Mouse (Mus musculus) layer of hippocampus, postnatal 36 days (tissue): ENCODE results near the gene Hk1. TPM values are rescaled to one million over a fixed set of nuclear protein-coding genes. Genes with fewer than 3 reads are reported as not detected.

Experiments
- DNase-seq, 2 experiments: peaks; one replicate each; pipeline ENCODE4 v3.0.0; 2022
- total RNA-seq, 2 experiments: library from RNA; stranded (reverse); gene quantifications; 2 replicates each; pipeline ENCODE4 v1.2.3; 2021

Hk1 gene
- total RNA-seq = 100 to 1,000 TPM; 287 to 297 TPM

DNA sequence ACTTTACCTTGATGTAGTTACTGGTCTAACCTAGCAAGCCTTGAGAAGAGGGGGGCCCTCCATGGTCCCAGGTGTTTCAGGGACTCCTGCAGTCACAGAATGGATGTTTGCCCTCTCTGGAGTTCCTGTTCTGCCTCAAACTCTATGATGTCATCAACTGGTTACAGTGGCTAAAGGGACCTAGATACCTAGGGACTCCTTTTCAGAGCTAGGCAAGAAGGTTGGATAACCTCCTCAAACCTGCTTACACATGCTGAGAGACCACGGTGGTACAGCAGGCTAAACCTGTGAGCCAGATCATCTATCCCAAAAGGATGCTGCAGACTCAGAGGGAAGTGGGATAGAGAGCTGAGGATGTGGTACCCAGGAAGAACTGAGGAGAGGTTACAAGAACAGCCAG is at the start of gene Hk1:
Hk1 (minus strand) TSS at position 101 of the 400 bp plus-strand sequence.
- no peak for DNase-seq

GRCm38 (mm10) chr10:62425081-62425871 is 45.6 kb upstream of the Hk1 start:
- no peak for DNase-seq

- DNase-seq = no peak
These were observed 42.5 kb upstream of the Hk1 start, which contains the start of gene Hkdc1 for GRCm38 (mm10) chr10:62422255-62422654. Gene Hkdc1, minus strand, starts transcription at chr10:62422491.

GRCm38 (mm10) chr10:62421127-62421526 is 41.4 kb upstream of the Hk1 start:
- DNase-seq = no peak

DNA sequence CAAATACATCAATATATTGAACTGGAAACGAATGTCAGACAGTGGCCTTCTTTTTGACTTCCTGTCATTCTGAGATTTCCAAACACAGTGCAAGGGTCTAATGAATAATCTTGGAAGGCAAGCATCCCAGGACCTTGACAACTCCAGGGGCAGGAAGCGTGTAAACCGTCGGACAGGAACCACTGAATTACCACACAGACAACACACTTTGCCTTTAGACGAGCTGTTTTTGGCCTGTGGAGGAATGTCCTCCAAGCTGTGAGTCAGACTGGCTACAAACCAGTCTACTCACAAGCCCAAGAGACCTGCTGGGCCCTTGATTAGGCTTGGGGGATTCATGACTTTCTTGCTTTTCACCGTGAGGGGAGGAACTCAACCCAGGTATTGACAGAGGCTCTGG is 40.7 kb upstream of the Hk1 start:
- no peak for DNase-seq

DNA sequence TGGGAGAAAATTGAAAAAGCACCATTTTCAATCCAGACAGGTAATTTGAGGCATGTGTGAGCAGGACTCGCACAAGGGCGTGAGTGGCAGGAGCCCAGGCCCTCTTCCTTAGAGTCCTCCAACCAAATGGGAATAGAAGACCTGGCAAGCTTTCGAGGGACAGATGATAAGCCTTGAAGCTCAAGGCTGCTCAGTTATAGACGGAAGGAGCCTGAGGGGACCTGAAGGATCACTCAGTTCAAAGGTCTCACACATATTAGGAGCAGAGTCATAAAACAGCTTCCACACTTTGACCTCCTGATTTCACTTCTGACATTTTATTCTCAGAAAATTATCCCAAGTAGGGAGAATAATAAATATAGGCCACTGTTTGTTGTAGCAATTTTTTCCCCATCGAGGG is 39.7 kb upstream of the Hk1 start:
- no peak for DNase-seq

DNA sequence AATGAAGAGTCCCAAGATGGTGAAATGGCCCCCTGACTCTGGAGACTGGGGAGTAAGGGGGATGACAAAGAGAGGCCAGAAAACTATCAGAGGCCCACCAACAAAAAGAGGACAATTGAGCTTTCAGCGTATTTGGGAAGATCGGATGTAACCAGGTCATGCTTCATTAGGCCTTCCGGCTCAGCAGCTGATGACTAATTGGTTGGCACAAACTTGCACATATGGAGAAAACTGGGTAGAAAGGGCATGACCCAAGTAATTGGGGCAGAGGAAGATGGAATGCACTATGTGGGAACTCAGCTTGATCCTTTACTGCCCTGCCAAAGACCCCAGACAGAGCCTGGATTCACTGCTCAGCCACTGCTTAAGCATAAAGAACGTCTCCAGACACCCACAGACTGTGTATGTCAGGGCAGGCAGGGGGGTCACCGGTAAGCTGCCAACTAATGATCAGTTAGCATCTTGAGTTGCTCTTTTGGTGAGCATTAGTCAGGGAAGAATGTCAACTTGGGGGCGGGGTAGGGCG is 39.2 kb upstream of the Hk1 start:
- DNase-seq = no peak

DNA sequence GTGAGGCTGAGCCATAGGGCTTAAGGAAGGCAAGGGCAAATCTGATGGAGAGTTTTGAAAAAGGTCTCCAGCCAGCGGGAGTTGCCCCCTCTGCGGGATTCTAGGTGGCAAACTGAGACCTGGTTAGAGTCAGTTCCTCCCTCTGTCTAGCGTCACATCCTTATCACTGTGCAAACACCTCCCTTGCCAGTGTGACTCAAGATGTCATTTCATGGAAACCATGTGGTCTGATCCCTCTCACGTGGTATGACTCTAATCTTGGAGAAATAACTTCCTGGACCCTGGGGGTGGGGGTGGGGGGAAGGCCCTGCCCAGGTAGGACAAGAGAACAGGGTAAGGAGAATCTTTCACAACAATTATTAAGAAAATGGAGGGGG is 33.9 kb upstream of the Hk1 start:
- no peak for DNase-seq

DNA sequence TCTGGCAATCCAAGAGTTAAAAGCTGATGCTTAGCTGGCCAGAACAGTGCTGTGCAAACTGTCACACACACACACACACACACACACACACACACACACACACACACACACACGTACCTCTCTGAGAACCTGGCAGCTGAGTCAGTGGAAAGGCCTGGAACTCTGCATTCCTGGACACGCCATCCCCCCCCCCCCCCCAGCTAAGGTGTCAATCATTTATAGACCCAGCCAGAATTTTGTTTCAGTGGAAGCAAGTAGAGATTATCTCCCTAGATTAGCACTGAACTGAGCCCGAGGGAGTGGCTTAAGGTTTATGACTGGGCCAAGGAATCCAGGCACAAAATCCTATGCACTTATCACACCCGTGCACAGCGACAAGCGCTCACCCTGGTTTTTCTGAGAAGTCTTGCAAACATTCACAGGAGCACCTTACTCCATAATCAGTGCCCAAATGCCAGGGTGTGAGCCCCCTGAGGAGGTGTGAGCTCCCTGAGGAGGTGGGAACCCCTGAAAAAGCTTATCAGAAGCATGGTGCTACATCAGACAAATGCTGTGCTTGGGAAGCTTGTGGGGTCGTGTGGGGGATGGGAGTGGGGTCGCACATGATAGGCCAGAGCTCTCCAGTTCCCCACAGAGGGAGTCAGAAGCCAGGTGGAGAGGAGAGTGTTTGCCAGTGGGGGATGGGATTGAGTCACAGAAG is 33.3 kb upstream of the Hk1 start:
- no peak for DNase-seq

DNA sequence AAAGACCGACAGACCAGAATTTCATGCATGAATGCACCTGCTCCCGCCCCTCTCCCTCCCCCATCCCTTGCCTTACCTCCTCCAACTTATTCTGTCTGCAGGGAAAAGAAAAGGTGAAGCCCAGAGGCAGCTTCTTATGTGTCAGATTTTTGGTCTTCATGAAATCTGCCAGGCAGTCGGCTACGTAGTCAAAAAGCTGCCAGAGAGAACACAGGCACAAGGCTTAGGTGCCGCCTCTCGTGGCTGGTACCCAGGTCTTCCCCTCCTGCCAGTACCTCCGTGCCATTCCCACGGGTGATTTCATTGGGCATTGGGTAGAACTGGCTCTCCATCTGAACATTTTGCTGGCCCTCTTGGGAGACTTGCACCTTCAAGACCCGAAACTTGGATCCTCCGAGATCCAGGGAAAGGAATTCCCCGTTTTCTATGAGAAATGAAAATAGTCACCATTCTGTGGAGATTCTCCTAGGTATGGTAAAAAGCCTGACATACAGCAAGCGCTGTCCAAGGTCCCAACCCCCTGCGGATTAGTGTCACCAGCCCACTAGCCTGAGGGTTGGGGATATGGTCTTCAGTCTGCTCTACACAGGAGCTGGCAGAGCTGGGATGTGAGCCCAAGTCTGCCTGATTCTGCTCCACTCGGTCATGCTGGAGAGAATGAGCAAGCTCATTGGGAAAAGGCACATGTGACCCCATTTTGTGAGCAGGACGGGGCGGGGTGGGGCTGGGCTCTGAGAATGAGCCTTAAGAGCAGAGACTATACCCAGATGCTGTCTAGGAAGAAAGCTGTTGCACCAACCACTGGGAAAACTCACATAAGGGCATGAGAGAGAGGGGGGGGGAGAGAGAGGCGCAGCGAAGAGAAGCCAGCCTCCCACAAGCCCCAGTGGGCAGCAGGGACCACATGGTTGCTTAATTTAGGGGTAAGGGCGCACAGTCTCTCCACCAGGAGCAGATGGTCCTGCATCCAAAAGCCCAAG is 32.0 kb upstream of the Hk1 start:
- no peak for DNase-seq

- peak; percentile 44 to 55 for DNase-seq
These were observed 31.2 kb upstream of the Hk1 start for GRCm38 (mm10) chr10:62410943-62411342.

DNA sequence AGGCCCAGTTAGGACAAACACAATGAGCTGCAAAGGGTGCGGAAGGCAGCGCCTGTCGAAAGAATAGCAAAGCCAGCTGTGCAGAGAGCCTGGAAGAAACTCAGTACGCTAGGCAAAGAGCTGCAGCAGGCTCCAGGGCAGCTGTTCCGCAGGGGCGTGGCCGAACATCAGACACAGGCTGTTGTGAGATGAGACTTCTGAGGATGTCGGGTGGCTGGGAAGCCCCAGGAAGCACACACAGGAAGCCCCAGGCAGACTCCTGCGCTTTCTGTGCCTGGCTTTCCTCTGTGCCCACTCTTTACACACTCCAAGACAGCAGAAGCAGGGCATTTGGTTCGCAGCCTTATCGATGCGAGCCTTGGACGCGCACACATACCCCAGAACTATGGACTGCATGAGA is 25.2 kb upstream of the Hk1 start:
- DNase-seq = no peak

DNA sequence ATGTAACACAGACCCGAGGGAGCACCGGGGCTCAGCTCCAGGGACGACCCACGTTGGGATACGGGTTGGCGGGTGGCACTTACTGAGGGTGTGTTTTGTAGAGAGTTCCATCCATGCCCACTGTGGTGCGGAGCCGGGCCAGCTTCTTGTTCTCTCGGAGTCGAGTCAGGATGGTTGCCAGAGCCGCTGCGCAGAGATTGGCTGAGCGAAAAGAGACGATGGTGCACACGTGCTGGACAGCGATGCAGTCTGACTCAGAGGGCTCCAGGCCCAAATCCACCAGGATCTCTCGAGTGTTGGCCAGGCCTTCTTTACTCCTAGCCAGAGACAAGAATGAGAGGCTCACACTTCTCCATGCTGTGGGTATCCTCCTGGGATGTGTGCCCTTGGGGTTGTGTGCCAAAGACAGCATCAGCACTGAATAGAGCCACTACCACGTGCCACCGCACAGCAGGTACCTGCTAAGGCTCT is 22.0 kb upstream of the Hk1 start:
- DNase-seq = no peak

DNA sequence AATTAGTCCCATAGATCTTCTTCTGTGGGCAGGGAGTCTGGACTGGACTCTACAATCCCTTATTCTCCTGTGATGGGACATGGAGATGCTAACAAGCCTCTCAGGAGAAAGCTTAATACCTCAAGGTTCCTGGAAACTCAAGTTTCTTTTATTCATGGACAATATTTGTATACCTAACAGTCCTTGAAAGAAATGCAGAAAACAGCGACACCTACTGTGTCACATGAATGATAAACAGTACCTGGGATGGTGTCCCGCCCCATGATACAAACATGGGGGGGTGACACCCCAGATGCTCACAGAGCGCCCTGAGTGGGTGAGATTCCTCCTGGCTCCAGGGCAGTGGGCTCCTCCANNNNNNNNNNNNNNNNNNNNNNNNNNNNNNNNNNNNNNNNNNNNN is 3.3 kb upstream of the Hk1 start:
- no peak for DNase-seq

- DNase-seq = no peak
These were observed 1.2 kb upstream of the Hk1 start for GRCm38 (mm10) chr10:62380936-62381335.

- no peak for DNase-seq
These were observed 20.9 kb downstream of the Hk1 start for GRCm38 (mm10) chr10:62358827-62359226.

DNA sequence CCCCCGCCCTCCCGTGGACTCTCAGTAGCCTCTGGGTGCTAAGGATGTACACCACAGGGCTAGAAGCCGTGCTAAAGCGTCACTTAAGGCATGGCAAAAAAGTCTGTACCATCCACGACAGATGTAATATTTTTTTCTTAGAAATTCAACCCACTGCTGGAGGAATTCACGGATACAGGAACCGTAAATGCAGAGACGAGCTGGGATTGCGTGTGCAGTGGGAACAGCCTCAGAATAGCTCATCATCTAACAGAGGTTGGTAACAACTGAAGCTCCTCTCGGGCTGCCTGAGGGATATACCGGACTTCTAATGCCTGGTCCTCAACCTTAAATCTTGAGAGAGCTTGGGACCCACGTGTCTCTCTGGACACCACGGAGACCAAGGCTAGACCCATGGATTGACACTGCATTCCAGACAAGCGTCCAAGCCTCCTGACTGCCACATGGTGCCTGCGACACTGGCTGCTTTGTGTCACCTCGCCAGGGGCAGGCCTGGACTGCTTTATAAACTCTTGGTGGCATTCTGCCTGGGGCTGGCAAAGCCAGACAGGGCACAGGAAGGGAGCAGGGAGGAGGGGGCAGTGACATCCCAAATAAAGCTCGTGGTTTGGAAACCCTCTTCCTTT is 23.5 kb downstream of the Hk1 start:
- peak; percentile 18 to 45 for DNase-seq

GRCm38 (mm10) chr10:62345147-62345546 is 34.6 kb downstream of the Hk1 start:
- no peak for DNase-seq

GRCm38 (mm10) chr10:62344004-62344752 is 35.5 kb downstream of the Hk1 start:
- no peak for DNase-seq

DNA sequence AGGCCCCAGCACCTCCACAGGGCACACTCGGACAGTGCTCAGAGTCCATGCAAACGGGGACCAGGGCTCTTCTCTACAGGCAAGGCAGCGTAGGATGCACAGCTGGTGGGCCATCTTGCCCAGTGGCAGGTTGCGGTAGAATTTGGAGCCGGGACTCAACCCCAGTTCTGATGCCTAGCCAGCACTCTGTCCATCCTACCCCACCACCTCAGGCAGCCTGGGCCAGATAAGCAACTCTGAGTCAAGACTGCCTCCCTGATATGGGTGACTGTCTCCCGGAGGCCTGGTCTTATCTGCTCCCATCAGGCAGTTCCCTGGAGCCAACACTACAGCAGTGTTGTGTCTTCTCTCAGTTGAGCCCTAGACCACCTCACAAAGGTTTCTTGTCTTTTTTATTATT is 37.2 kb downstream of the Hk1 start:
- DNase-seq = no peak

- DNase-seq = no peak
These were observed 37.8 kb downstream of the Hk1 start for GRCm38 (mm10) chr10:62341956-62342355.
